21 mouse cellular contexts compared by ENCODE assay signal in the genomic region with DNA sequence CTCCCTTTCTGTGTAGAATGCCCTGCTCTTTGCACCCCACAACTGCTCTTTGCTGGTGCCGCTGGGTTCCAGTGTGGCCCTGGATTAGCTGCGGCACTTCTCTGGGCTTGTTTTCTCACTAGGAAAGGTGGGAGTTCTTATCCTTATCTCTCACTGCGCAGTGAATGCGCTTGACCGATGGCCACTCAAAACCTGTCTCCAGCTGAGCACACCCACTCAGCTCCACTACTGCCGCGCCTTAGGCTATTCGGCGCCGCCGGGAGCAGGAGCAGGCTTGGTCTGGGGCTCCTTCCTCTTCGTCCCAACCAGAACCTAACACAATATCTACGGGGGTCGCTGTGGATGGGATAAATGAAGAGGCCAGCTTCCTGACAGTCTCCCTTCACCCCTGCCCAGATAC. TPM values are rescaled to one million over a fixed set of nuclear protein-coding genes. Genes with fewer than 3 reads are reported as not detected.
DNase-seq lines count a peak whose midpoint lies in the region; ATAC-seq and TF ChIP-seq lines count a peak whose summit lies in the region.
"Had no signal": no experiment of that assay in that cellular context is flagged by ENCODE, and none has a peak within 500 bp of the region (broad histone marks: within the 10 kb centered on the region; RNA-seq: fewer than 3 reads in every experiment).

No protein-coding gene starts in this region.

- no peak for TF ChIP-seq EP300 in stomach, postnatal 0 days (optimal IDR thresholded peaks at IDR 0.05)

- H3K27me3 ChIP-seq in heart, embryonic 16.5 days (ENCODE audit: control insufficient read depth, insufficient read depth, low read length): no peaks in the 10 kb centered on the region
- no peaks in the 10 kb centered on the region for H3K27me3 ChIP-seq in lung, embryonic 16.5 days (ENCODE audit: control insufficient read depth, insufficient read depth, low read depth, low read length)
- H3K27me3 ChIP-seq in stomach, postnatal 0 days (ENCODE audit: control insufficient read depth, insufficient read depth, low read length): no peaks in the 10 kb centered on the region
- H3K27me3 ChIP-seq: midbrain, embryonic 12.5 days; neural tube, embryonic 15.5 days; Patski had no signal

- H3K4me3 ChIP-seq in heart, embryonic 16.5 days (ENCODE audit: low read length): no peak overlapping the region
- no peak overlapping the region for H3K4me3 ChIP-seq in lung, embryonic 16.5 days (ENCODE audit: low read length)
- H3K4me3 ChIP-seq in stomach, postnatal 0 days (ENCODE audit: low read depth, low read length): no peak overlapping the region
- H3K4me3 ChIP-seq: liver, embryonic 13.5 days; midbrain, embryonic 12.5 days; myocyte; neural tube, embryonic 15.5 days had no signal

- H3K9me3 ChIP-seq in heart, embryonic 16.5 days (replicated peaks; ENCODE audit: control insufficient read depth, low read length): no peaks in the 10 kb centered on the region
- H3K9me3 ChIP-seq in lung, embryonic 16.5 days (ENCODE audit: control insufficient read depth, low read length): no peaks in the 10 kb centered on the region
- no peaks in the 10 kb centered on the region for H3K9me3 ChIP-seq in stomach, postnatal 0 days (ENCODE audit: control insufficient read depth, low read length)
- H3K9me3 ChIP-seq: liver, embryonic 13.5 days; midbrain, embryonic 12.5 days; neural tube, embryonic 15.5 days had no signal

- WGBS in heart, embryonic 16.5 days: 32% methylated on average over 14 of the region's 14 CpGs
- WGBS in lung, embryonic 16.5 days: 35% methylated on average over 14 of the region's 14 CpGs
- WGBS in stomach, postnatal 0 days: 49% methylated on average over 14 of the region's 14 CpGs

- H3K9ac ChIP-seq in heart, embryonic 16.5 days (ENCODE audit: low read length): peak overlapping the region; percentile 23; the same call in 1 of the 2 replicates
- no peak overlapping the region for H3K9ac ChIP-seq in lung, embryonic 16.5 days (ENCODE audit: low read length)
- H3K9ac ChIP-seq in stomach, postnatal 0 days (ENCODE audit: low read length): no peak overlapping the region
- H3K9ac ChIP-seq: liver, embryonic 13.5 days; midbrain, embryonic 12.5 days; neural tube, embryonic 15.5 days had no signal

- H3K4me2 ChIP-seq in heart, embryonic 16.5 days (ENCODE audit: low read depth, low read length): no peak overlapping the region
- 0 out of 2 replicates have a peak overlapping the region, but pooled peaks have one; percentile 14 for H3K4me2 ChIP-seq in lung, embryonic 16.5 days (ENCODE audit: low read depth, low read length)
- H3K4me2 ChIP-seq in stomach, postnatal 0 days (replicated peaks; ENCODE audit: low read depth): no peak overlapping the region
- H3K4me2 ChIP-seq: liver, embryonic 13.5 days; midbrain, embryonic 12.5 days; neural tube, embryonic 15.5 days had no signal

- peaks cover 28% of the 10 kb centered on the region for H3K36me3 ChIP-seq in heart, embryonic 16.5 days (ENCODE audit: control insufficient read depth, insufficient read depth)
- peaks cover 4% of the 10 kb centered on the region; the same call in 1 of the 2 replicates for H3K36me3 ChIP-seq in lung, embryonic 16.5 days (ENCODE audit: control insufficient read depth, insufficient read depth, low read length)
- H3K36me3 ChIP-seq in stomach, postnatal 0 days (ENCODE audit: control insufficient read depth, insufficient read depth, low read length): peaks cover 6% of the 10 kb centered on the region
- H3K36me3 ChIP-seq: liver, embryonic 13.5 days; midbrain, embryonic 12.5 days had no signal

- TF ChIP-seq CTCF in stomach, postnatal 0 days (IDR thresholded peaks at IDR 0.05; ENCODE audit: low read depth): no peak

- ATAC-seq in cerebellum, adult (ENCODE audit: insufficient number of reproducible peaks, low FRiP score, low TSS enrichment): no peak
- ATAC-seq in heart, embryonic 16.5 days (replicated peaks; ENCODE audit: extremely low read depth, insufficient read depth, low FRiP score): no peak
- ATAC-seq in lung, embryonic 16.5 days (ENCODE audit: low read depth): peak; percentile 49; the same call in 1 of the 2 replicates
- peak; percentile 45 for ATAC-seq in stomach, postnatal 0 days (ENCODE audit: low FRiP score, low TSS enrichment)
- ATAC-seq: activated CD4-positive, CD25-positive, alpha-beta regulatory T cell, adult 4 months; forebrain, embryonic 16.5 days; hindbrain, postnatal 0 days; Patski had no signal

- DNase-seq in cerebellum, adult 8-10 months: peak; percentile 27
- DNase-seq in heart, adult 8-10 months (ENCODE audit: low spot score): no peak
- no peak for DNase-seq in lung, postnatal 4 days
- DNase-seq in stomach, postnatal 0 days (ENCODE audit: low spot score): peak; percentile 62
- no peak for DNase-seq in Muller cell, postnatal 12 days (ENCODE audit: inconsistent ontology term)
- DNase-seq: adrenal gland, postnatal 14 days; liver, embryonic 13.5 days; right cerebral cortex, postnatal 4 days; thymus, postnatal 36 days had no signal

- H3K4me1 ChIP-seq in heart, embryonic 16.5 days (ENCODE audit: control insufficient read depth, insufficient read depth, low read length): peaks cover 8% of the 10 kb centered on the region; the same call in 1 of the 2 replicates
- peaks cover 16% of the 10 kb centered on the region; the same call in 1 of the 2 replicates for H3K4me1 ChIP-seq in lung, embryonic 16.5 days (replicated peaks; ENCODE audit: control insufficient read depth, insufficient read depth, low read length)
- H3K4me1 ChIP-seq in stomach, postnatal 0 days (replicated peaks; ENCODE audit: control insufficient read depth, insufficient read depth): no peaks in the 10 kb centered on the region
- H3K4me1 ChIP-seq: midbrain, embryonic 12.5 days; neural tube, embryonic 15.5 days had no signal

- H3K27ac ChIP-seq in heart, embryonic 16.5 days (ENCODE audit: low read length): no peak overlapping the region
- peak overlapping the region; percentile 47; the same call in 1 of the 2 replicates for H3K27ac ChIP-seq in lung, embryonic 16.5 days (ENCODE audit: low read length)
- H3K27ac ChIP-seq in stomach, postnatal 0 days (replicated peaks): no peak overlapping the region
- H3K27ac ChIP-seq: hindbrain, postnatal 0 days; liver, embryonic 13.5 days; macrophage; midbrain, embryonic 12.5 days; neural tube, embryonic 15.5 days had no signal

RNA-seq across cellular contexts. Expression of gene Pdk2, which starts 7.5 kb away (rescaled TPM):
- 141 and 148 TPM in 2 replicates for polyA plus RNA-seq in heart, embryonic 16.5 days (2015; fragmentation: Nextera tagmentation; extraction: Ambion mirVana)
- total RNA-seq in heart, adult 8-10 months (2022): 100 to 1,000 TPM; 469 to 545 (median 504) TPM
- polyA plus RNA-seq in lung, embryonic 16.5 days (2015; fragmentation: Nextera tagmentation; extraction: Ambion mirVana): 37.3 and 43.3 TPM in 2 replicates
- polyA plus RNA-seq in stomach, postnatal 0 days (2015; fragmentation: Nextera tagmentation; extraction: Ambion mirVana): 29.8 and 39.0 TPM in 2 replicates

RNA-seq across cellular contexts. Expression of gene Samd14, which starts 23.9 kb away (rescaled TPM):
- polyA plus RNA-seq in heart, embryonic 16.5 days (2015; fragmentation: Nextera tagmentation; extraction: Ambion mirVana): 8.6 and 9.0 TPM in 2 replicates
- 1 to 10 TPM in 2 of 4 experiments, under 1 TPM in 2; 0.72 to 1.1 (median 0.96) TPM for total RNA-seq in heart, adult 8-10 months (2022)
- polyA plus RNA-seq in lung, embryonic 16.5 days (2015; fragmentation: Nextera tagmentation; extraction: Ambion mirVana): 13.4 and 14.0 TPM in 2 replicates
- polyA plus RNA-seq in stomach, postnatal 0 days (2015; fragmentation: Nextera tagmentation; extraction: Ambion mirVana): 6.7 and 7.2 TPM in 2 replicates

RNA-seq across cellular contexts. Expression of gene Ppp1r9b, which starts 42.8 kb away (rescaled TPM):
- polyA plus RNA-seq in heart, embryonic 16.5 days (2015; fragmentation: Nextera tagmentation; extraction: Ambion mirVana): 5.8 and 6.4 TPM in 2 replicates
- 10 to 100 TPM; 43.9 to 47.4 (median 45.6) TPM for total RNA-seq in heart, adult 8-10 months (2022)
- 8.2 and 8.3 TPM in 2 replicates for polyA plus RNA-seq in lung, embryonic 16.5 days (2015; fragmentation: Nextera tagmentation; extraction: Ambion mirVana)
- polyA plus RNA-seq in stomach, postnatal 0 days (2015; fragmentation: Nextera tagmentation; extraction: Ambion mirVana): 4.9 and 5.4 TPM in 2 replicates

RNA-seq across cellular contexts. Expression of gene Itga3, which starts 43.0 kb away (rescaled TPM):
- 9.6 and 11.5 TPM in 2 replicates for polyA plus RNA-seq in heart, embryonic 16.5 days (2015; fragmentation: Nextera tagmentation; extraction: Ambion mirVana)
- total RNA-seq in heart, adult 8-10 months (2022): 10 to 100 TPM in 1 of 4 experiments, 1 to 10 TPM in 3; 9.1 to 10.3 (median 9.8) TPM
- polyA plus RNA-seq in lung, embryonic 16.5 days (2015; fragmentation: Nextera tagmentation; extraction: Ambion mirVana): 23.3 and 25.8 TPM in 2 replicates
- 15.6 and 17.0 TPM in 2 replicates for polyA plus RNA-seq in stomach, postnatal 0 days (2015; fragmentation: Nextera tagmentation; extraction: Ambion mirVana)

RNA-seq across cellular contexts. Expression of gene Sgca, which starts 57.5 kb away (rescaled TPM):
- 27.9 and 29.4 TPM in 2 replicates for polyA plus RNA-seq in heart, embryonic 16.5 days (2015; fragmentation: Nextera tagmentation; extraction: Ambion mirVana)
- 100 to 1,000 TPM; 202 to 221 (median 208) TPM for total RNA-seq in heart, adult 8-10 months (2022)
- polyA plus RNA-seq in lung, embryonic 16.5 days (2015; fragmentation: Nextera tagmentation; extraction: Ambion mirVana): 1.3 and 1.4 TPM in 2 replicates
- polyA plus RNA-seq in stomach, postnatal 0 days (2015; fragmentation: Nextera tagmentation; extraction: Ambion mirVana): 0.47 and 0.80 TPM in 2 replicates
- total RNA-seq: adrenal gland, postnatal 14 days; hematopoietic stem cell, adult 5-6 weeks had no signal
- polyA plus RNA-seq: macrophage; midbrain, embryonic 12.5 days had no signal

Comparison
In these comparisons a context has a peak if more than half of its experiments do, and no peak if none do; other contexts are left out.
1. DNase-seq: peak in cerebellum, adult 8-10 months (single experiment) and stomach, postnatal 0 days (single experiment); none in heart, adult 8-10 months (single experiment), lung, postnatal 4 days (0 of 2) and Muller cell, postnatal 12 days (single experiment).
2. ATAC-seq: peak in lung, embryonic 16.5 days (single experiment) and stomach, postnatal 0 days (single experiment); none in cerebellum, adult (single experiment) and heart, embryonic 16.5 days (single experiment).